Mouse (Mus musculus) CD4-positive, CD25-positive, alpha-beta regulatory T cell, adult 2 months (primary cell): ENCODE measurements around the gene Phf21a.

Experiments used
- DNase-seq: peaks from one replicate; pipeline ENCODE4 v3.0.0-alpha.2; 2012; ENCODE audit warnings: low read depth, low spot score

The Phf21a gene

GRCm38 (mm10) chr2:92229973-92230372 lies 137.1 kb downstream of the Phf21a start:
- no peak for DNase-seq

- no peak for DNase-seq
Measured at GRCm38 (mm10) chr2:92231706-92232105, 138.8 kb downstream of the Phf21a start.

GRCm38 (mm10) chr2:92234768-92235332 lies 141.9 kb downstream of the Phf21a start:
- DNase-seq, result no peak

- no peak for DNase-seq
Measured at GRCm38 (mm10) chr2:92240299-92240698, 147.4 kb downstream of the Phf21a start.

- DNase-seq, result no peak
Measured at GRCm38 (mm10) chr2:92240816-92241215, 147.9 kb downstream of the Phf21a start.

GRCm38 (mm10) chr2:92241317-92241716 lies 148.4 kb downstream of the Phf21a start:
- no peak for DNase-seq

- DNase-seq, result no peak
Measured at GRCm38 (mm10) chr2:92246112-92246511, 153.2 kb downstream of the Phf21a start.

GRCm38 (mm10) chr2:92247711-92248110 lies 154.8 kb downstream of the Phf21a start:
- DNase-seq, result no peak

GRCm38 (mm10) chr2:92250472-92250871 lies 157.6 kb downstream of the Phf21a start:
- DNase-seq, result no peak

- DNase-seq, result peak; percentile 23
Measured at GRCm38 (mm10) chr2:92253777-92254176, 160.9 kb downstream of the Phf21a start.

- peak; percentile 50 for DNase-seq
Measured at GRCm38 (mm10) chr2:92256141-92256540, 163.2 kb downstream of the Phf21a start.

- DNase-seq, result no peak
Measured at GRCm38 (mm10) chr2:92257372-92257956, 164.5 kb downstream of the Phf21a start.

- DNase-seq, result no peak
Measured at GRCm38 (mm10) chr2:92259924-92260323, 167.0 kb downstream of the Phf21a start.

GRCm38 (mm10) chr2:92266100-92266617 lies 173.2 kb downstream of the Phf21a start:
- DNase-seq, result no peak

- no peak for DNase-seq
Measured at GRCm38 (mm10) chr2:92269227-92269626, 176.3 kb downstream of the Phf21a start.

GRCm38 (mm10) chr2:92272510-92272909 lies 179.6 kb downstream of the Phf21a start:
- no peak for DNase-seq

- no peak for DNase-seq
Measured at GRCm38 (mm10) chr2:92273101-92273801, 180.3 kb downstream of the Phf21a start.

GRCm38 (mm10) chr2:92273802-92274183 lies 180.9 kb downstream of the Phf21a start:
- DNase-seq, result no peak

- no peak for DNase-seq
Measured at GRCm38 (mm10) chr2:92277787-92278186, 184.9 kb downstream of the Phf21a start.

- DNase-seq, result no peak
Measured at GRCm38 (mm10) chr2:92278663-92279062, 185.7 kb downstream of the Phf21a start.

GRCm38 (mm10) chr2:92279398-92279797 lies 186.5 kb downstream of the Phf21a start:
- DNase-seq, result no peak

- DNase-seq, result no peak
Measured at GRCm38 (mm10) chr2:92285597-92285996, 192.7 kb downstream of the Phf21a start.

- no peak for DNase-seq
Measured at GRCm38 (mm10) chr2:92289335-92289734, 196.4 kb downstream of the Phf21a start.
